Mouse (Mus musculus) CH12.LX (cell line): ENCODE data around the gene Abcf2.

ENCODE experiments used
- CHD1 ChIP-seq: IDR thresholded peaks from 2 replicates; pipeline ENCODE4 v1.6.1; 2012; ENCODE audit warnings: low read depth, low read length, improper control_type of control experiment, inconsistent platforms
- CTCF ChIP-seq, 2 experiments: IDR thresholded peaks in 1 of 2; conservative IDR thresholded peaks in 1 of 2; 2 replicates each; pipeline ENCODE4 v1.5.1; 2011 to 2012; ENCODE audit warnings: low read depth in 2 of 2, low read length in 2 of 2, improper control_type of control experiment in 1 of 2, inconsistent platforms in 1 of 2, mild to moderate bottlenecking in 1 of 2, moderate library complexity in 1 of 2
- ETS1 ChIP-seq: conservative IDR thresholded peaks from 2 replicates; pipeline ENCODE4 v1.6.1; 2012; ENCODE audit warnings: low read depth, mild to moderate bottlenecking, inconsistent platforms, low read length, improper control_type of control experiment, moderate library complexity
- HCFC1 ChIP-seq: IDR thresholded peaks from 2 replicates; pipeline ENCODE4 v1.6.1; 2012; ENCODE audit warnings: low read depth, mild to moderate bottlenecking, inconsistent platforms, low read length, improper control_type of control experiment
- NELFE ChIP-seq: IDR thresholded peaks from 2 replicates; pipeline ENCODE4 v1.6.1; 2011; ENCODE audit warnings: low read depth, low read length, improper control_type of control experiment
- POLR2A ChIP-seq: IDR thresholded peaks from 2 replicates; pipeline ENCODE4 v1.6.1; 2011; ENCODE audit warnings: low read depth, mild to moderate bottlenecking, improper control_type of control experiment, low read length
- POLR2AphosphoS2 ChIP-seq: IDR thresholded peaks from 2 replicates; pipeline ENCODE4 v1.6.1; 2011; ENCODE audit warnings: low read depth, low read length, improper control_type of control experiment
- TBP ChIP-seq: conservative IDR thresholded peaks from 2 replicates; pipeline ENCODE4 v1.6.1; 2011; ENCODE audit warnings: low read depth, low read length, improper control_type of control experiment
- TCF12 ChIP-seq: IDR thresholded peaks from 2 replicates; pipeline ENCODE4 v1.6.1; 2014; ENCODE audit warnings: low read depth, mild to moderate bottlenecking, inconsistent platforms, low read length, improper control_type of control experiment
- USF2 ChIP-seq: conservative IDR thresholded peaks from 2 replicates; pipeline ENCODE4 v1.6.1; 2011; ENCODE audit warnings: low read depth, low read length, improper control_type of control experiment
- ZC3H11A ChIP-seq: IDR thresholded peaks from 2 replicates; pipeline ENCODE4 v1.6.1; 2012; ENCODE audit warnings: low read depth, mild to moderate bottlenecking, inconsistent platforms, low read length, improper control_type of control experiment

GRCm38 (mm10) chr5:24597901-24598569 lies 20.8 kb upstream of the Abcf2 start:
- TF ChIP-seq HCFC1 (no peak), TCF12 (no peak), CTCF (conservative IDR thresholded peaks at IDR 0.05 in 1 of 2, IDR thresholded peaks at IDR 0.05 in 1 of 2; ENCODE audit: low read depth in 2 of 2, low read length in 2 of 2) (no peak), ZC3H11A (no peak), TBP (no peak), POLR2AphosphoS2 (no peak), POLR2A (no peak), NELFE (no peak), ETS1 (no peak), USF2 (no peak), CHD1 (no peak)
